Mouse (Mus musculus) G1E (cell line): ENCODE measurements at regions not wholly inside any gene's neighbourhood (a gene's known extent, or its start where the extent isn't known, plus 50 kb on each side); places are given as distances from the start of the nearest gene placed in this dataset.

Experiments
- ATAC-seq: 2 replicates; pipeline ENCODE4 v1.8.0; 2016; ENCODE audit warnings: mild to moderate bottlenecking; ENCODE audit not compliant: insufficient number of reproducible peaks, poor library complexity, low FRiP score, severe bottlenecking; ENCODE audit errors: extremely low read depth
- DNase-seq: peaks from one replicate; pipeline ENCODE4 v3.0.0; 2012; ENCODE audit warnings: low spot score
- H3K27me3 ChIP-seq: 2 replicates; pipeline ENCODE4 v1.6.1; 2012; ENCODE audit warnings: mild to moderate bottlenecking, low read length, inconsistent platforms; ENCODE audit not compliant: insufficient read depth
- H3K36me3 ChIP-seq: replicated peaks from 2 replicates; pipeline ENCODE3; 2012; ENCODE audit warnings: mild to moderate bottlenecking, inconsistent platforms
- H3K4me1 ChIP-seq: 2 replicates; pipeline ENCODE4 v1.6.1; 2012; ENCODE audit warnings: low read depth, low read length, inconsistent platforms, mixed read lengths; ENCODE audit not compliant: insufficient read depth
- H3K4me3 ChIP-seq: 2 replicates; pipeline ENCODE4 v1.5.1; 2012; ENCODE audit warnings: low read depth, mild to moderate bottlenecking, inconsistent platforms, low read length, moderate library complexity, mixed read lengths
- H3K9me3 ChIP-seq: replicated peaks from 2 replicates; pipeline ENCODE4 v1.6.1; 2012; ENCODE audit warnings: inconsistent platforms
- CTCF ChIP-seq: IDR thresholded peaks from 2 replicates; pipeline ENCODE4 v1.5.1; 2012; ENCODE audit warnings: low read depth, low read length, inconsistent platforms, mixed read lengths
- GATA1 ChIP-seq: IDR thresholded peaks from 2 replicates; pipeline ENCODE4 v1.6.1; 2012; ENCODE audit warnings: borderline replicate concordance, low read length, inconsistent platforms, mixed read lengths
- GATA2 ChIP-seq: IDR thresholded peaks from 2 replicates; pipeline ENCODE4 v1.6.1; 2012; ENCODE audit warnings: low read depth, low read length, inconsistent platforms, borderline replicate concordance
- POLR2AphosphoS5 ChIP-seq: IDR thresholded peaks from 2 replicates; pipeline ENCODE4 v1.6.1; 2012; ENCODE audit warnings: low read depth, low read length, inconsistent platforms; ENCODE audit not compliant: insufficient replicate concordance
- TAL1 ChIP-seq: conservative IDR thresholded peaks from 2 replicates; pipeline ENCODE4 v1.6.1; 2012; ENCODE audit warnings: low read depth, low read length, inconsistent platforms, mixed read lengths

DNA sequence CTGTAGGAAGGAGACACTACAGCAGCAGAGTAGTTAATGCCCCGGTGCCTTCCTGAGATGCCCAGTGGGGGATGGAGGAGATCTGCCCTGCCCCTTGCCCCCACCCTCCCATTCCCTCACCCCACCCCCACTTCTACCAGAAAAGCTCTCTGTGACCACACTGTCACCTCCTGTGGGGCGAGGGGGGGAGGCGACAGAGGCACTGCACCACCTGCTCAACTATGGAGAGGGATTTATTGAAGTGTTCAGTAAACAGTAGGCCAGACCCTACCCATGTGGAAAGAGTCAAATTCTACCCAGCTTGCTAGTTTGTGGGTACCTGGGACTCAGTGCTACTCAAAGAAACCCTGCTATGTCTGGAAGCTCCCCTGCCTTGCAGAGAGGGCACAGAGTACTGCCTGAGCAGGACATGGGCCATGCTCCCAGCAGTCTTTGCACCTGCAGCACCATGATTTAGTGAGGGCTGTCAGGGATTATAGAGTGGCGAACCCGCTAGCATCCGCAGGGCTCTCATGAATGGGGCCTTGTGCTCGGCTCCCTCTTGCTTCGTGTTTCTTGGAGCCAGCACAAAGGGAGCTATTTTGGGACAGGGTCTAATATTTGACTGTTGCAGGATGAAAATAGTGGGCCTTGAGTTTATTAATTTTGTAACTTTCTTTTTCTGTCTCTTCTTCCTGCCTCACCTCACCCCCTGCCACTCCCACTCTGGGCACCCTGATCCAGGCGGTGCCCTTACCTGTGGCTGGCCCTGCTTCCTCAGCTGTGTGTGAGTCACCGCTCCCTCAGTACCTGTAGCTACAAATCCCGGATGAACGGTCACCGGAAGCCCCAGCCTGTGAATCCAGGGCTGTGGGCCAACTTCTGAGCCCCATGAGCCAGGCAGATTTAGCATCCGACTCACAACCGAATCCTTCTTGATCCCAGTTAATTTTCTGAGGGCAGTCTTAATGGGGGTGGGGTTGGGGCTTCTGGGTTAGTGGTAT lies 218.2 kb downstream of the Cdc5l start:
- no peaks in the 10 kb centered on the region for H3K36me3 ChIP-seq
- H3K4me1 ChIP-seq = no peaks in the 10 kb centered on the region
- H3K4me3 ChIP-seq = no peak overlapping the region
- ATAC-seq = no peak
- no peaks in the 10 kb centered on the region for H3K27me3 ChIP-seq
- no peak for DNase-seq
- TF ChIP-seq TAL1 (no peak), GATA2 (no peak), POLR2AphosphoS5 (no peak), GATA1 (no peak)
- peaks cover 66% of the 10 kb centered on the region for H3K9me3 ChIP-seq

DNA sequence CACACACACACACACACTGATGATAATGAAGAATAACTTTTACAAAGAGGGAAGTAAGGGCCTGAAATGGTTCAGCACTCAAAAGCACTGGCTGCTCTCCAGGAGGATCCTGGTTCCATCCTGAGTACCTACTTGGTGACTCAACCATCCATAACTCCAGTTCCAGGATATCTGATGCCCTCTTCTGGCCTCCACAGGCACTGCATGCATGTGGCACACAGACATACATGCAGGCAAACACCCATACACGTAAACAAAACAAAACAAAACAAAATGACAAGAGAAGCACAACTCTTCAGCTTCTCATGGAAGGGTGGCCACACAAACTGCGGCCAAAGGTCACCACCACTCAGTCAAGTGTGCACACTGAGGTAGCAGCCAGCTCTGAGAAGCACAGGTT lies 222.6 kb downstream of the Cdc5l start:
- no peak for TF ChIP-seq TAL1
- TF ChIP-seq CTCF = no peak
- no peak for TF ChIP-seq GATA2
- no peak for TF ChIP-seq GATA1
- no peak for TF ChIP-seq POLR2AphosphoS5
- no peak for DNase-seq
- H3K9me3 ChIP-seq = peaks cover 61% of the 10 kb centered on the region
- H3K27me3 ChIP-seq = no peaks in the 10 kb centered on the region
- no peaks in the 10 kb centered on the region for H3K4me1 ChIP-seq
- no peak overlapping the region for H3K4me3 ChIP-seq
- no peaks in the 10 kb centered on the region for H3K36me3 ChIP-seq
- no peak for ATAC-seq

DNA sequence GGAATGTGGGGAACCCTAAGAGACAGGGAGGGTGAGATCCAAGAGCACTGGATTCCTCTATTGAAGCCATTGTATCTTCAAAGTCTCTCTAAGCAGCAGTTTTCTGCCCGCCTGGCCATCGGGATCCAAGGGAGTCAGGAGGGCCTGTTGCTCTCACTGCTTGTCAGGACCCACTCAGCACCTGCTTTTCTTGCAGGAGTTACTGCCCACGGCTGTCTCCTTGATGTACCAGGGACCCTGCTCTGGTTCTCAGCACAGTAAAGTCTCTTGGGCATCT lies 224.2 kb downstream of the Cdc5l start:
- DNase-seq (no peak), ATAC-seq (no peak)
- no peaks in the 10 kb centered on the region for H3K27me3 ChIP-seq
- peaks cover 54% of the 10 kb centered on the region for H3K9me3 ChIP-seq
- H3K36me3 ChIP-seq = no peaks in the 10 kb centered on the region
- no peak overlapping the region for H3K4me3 ChIP-seq
- no peaks in the 10 kb centered on the region for H3K4me1 ChIP-seq
- TF ChIP-seq GATA2 (no peak), GATA1 (no peak), TAL1 (no peak), POLR2AphosphoS5 (no peak), CTCF (no peak)

DNA sequence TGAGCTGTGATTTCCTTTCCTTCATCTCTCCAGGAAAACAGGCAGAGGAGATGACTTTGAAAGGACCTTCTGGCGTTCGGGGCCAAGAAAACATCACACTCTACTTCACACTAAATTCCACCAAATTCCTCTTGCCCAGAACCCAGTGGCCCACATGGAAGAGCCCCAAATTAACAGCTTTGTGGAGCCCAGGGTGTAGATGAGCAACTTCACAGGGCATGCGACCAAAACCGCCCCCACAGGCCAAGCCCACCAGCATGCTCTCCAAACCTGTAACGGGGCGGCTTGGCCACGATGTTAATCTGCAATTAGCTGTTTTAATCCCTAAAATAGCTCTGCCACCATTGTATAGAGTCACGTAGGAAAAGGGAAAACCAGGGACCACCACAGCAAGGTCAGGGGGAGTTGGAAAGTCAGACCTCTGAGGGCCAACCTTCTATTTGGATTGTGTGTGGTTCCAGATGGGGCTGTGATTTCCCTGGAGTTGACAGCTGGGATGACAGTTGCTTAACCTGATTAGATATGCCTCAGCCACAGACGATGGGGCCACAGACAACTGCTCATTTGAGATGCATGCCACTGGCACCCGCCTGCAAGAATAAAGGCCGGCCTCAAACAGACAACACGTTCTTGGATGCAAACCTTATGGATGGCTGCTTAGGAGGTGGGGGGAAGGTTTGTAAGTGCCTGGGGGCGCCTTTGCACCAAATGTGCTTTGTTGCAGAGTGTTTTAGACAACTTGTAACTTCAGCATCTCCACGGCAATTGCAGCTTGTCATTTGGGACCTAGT lies 224.7 kb downstream of the Cdc5l start:
- ATAC-seq (no peak), DNase-seq (no peak)
- Histone ChIP-seq H3K4me3 (no peak overlapping the region), H3K36me3 (no peaks in the 10 kb centered on the region), H3K4me1 (no peaks in the 10 kb centered on the region), H3K27me3 (no peaks in the 10 kb centered on the region), H3K9me3 (peaks cover 54% of the 10 kb centered on the region)
- TF ChIP-seq GATA2 = no peak
- no peak for TF ChIP-seq GATA1
- no peak for TF ChIP-seq CTCF
- no peak for TF ChIP-seq TAL1
- no peak for TF ChIP-seq POLR2AphosphoS5

DNA sequence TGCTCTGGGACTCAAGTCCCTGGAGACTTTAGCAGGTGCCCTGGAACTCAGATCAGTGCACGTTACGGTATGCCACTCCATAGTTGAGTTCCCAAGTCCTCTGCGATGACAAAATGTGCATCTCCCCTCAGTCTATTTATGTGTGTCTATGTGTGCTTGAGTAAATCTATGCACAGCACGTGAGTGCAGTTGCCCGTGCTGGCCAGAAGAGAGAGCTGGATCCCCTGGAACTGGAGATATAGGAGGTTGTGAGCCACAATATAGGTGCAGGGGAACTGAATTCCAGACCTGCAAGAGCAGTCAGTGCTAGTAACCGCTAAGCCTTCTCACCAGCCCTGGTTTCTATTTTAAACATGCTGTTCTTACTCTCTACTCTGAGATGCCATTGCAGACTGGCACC lies 237.8 kb downstream of the Cdc5l start:
- DNase-seq = no peak
- Histone ChIP-seq H3K36me3 (no peaks in the 10 kb centered on the region), H3K4me1 (no peaks in the 10 kb centered on the region), H3K27me3 (no peaks in the 10 kb centered on the region), H3K9me3 (peaks cover 38% of the 10 kb centered on the region), H3K4me3 (no peak overlapping the region)
- TF ChIP-seq POLR2AphosphoS5 (no peak), GATA2 (no peak), GATA1 (no peak), TAL1 (no peak), CTCF (no peak)
- ATAC-seq = no peak

DNA sequence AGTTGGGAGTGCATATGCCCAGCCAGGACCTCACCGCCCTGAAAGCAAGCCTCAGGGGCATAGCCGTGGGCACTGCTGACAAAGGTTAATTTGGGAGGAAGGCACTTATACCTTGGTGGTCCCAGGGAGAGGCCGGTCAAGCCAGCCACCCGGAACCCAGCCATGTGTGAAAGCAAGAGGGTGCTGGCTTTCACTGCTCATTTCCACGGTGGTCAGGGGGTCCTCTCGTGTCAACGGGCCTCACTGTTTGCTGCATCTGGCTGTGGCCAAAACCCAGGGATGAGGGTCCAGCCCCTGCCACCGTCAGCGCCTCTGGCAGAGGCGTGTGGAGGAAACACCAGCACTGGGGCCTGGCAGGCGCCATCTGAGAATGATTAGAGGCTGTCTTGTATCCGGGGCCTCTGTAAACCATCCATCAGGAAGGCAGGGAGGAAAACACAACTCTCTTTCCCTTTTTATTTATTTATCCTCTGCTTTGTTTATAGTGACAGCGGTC lies 238.7 kb downstream of the Cdc5l start:
- no peak for DNase-seq
- TF ChIP-seq GATA1 = no peak
- TF ChIP-seq GATA2 = no peak
- no peak for TF ChIP-seq POLR2AphosphoS5
- no peak for TF ChIP-seq TAL1
- TF ChIP-seq CTCF = no peak
- Histone ChIP-seq H3K9me3 (peaks cover 40% of the 10 kb centered on the region), H3K4me1 (no peaks in the 10 kb centered on the region), H3K4me3 (no peak overlapping the region), H3K27me3 (no peaks in the 10 kb centered on the region), H3K36me3 (no peaks in the 10 kb centered on the region)
- ATAC-seq = no peak
